Mouse (Mus musculus): ENCODE data around the gene Gm43517.

Gm43517 gene

DNA sequence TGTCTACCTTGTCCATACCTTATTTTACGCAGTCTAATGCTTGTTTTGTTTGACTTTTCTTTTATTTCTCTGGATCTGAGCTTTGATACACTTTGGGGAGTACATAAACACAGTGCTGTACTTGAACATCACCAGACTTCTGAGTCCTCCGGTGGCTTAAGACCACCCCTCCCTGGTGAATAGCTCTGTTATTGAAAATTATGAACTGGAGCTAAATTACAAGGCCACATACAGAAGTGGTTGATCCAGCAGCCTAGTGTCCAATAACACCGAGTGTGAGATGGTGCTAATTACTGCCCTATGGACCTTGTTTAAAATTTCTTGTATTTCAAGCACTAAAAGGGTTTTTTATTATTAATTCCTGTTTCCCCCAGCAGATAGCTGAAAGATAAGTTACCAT is 33.0 kb downstream of the Gm43517 start:
- DNase-seq, result no peak
